Mouse (Mus musculus): ENCODE results near the gene Mrgprh. TPM values are rescaled to one million over a fixed set of nuclear protein-coding genes. Genes with fewer than 3 reads are reported as not detected.

Gene Mrgprh
- not detected in 2 replicates for total RNA-seq (2012; rRNA removed)
- not detected for polyA plus RNA-seq (2012; ENCODE audit: insufficient read depth in 1 of 2, insufficient read length in 2 of 2, low read depth in 1 of 2, low replicate concordance in 2 of 2, missing spikeins in 1 of 2)

DNA sequence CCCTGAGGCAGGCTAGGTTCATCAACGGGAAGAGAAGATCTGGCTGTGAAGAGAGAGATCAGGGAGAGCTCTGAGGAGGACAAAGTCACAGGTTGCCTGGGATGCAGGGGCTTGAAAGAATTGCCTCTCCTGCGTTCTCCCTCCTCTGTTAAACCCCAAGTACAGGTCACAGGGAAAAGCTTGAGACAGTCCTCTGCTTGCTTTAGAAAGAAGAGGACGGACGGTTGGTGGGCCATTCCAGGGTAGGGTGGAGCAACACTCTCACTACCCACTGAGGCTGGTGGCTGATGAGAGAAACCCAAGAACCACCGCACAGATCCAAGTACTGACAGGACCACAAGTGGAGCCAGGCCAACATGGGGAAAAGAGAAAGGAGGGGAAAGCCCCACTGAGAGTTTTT, at the start of gene Mrgprh:
Mrgprh (plus strand) TSS at position 301 of the 400 bp plus-strand sequence.
- Histone ChIP-seq H3K4me1 (ENCODE audit: control insufficient read depth in 1 of 2, insufficient read depth in 2 of 2, low read length in 2 of 2) (peaks cover 0 to 4% of the 10 kb centered on the region in 2 experiments; a peak in 1 of 4 replicates), H3K36me3 (ENCODE audit: control insufficient read depth in 1 of 2, insufficient read depth in 2 of 2, low read length in 2 of 2) (peaks cover 0 to 2% of the 10 kb centered on the region in 2 experiments; a peak in 1 of 4 replicates), H3K9ac (ENCODE audit: control insufficient read depth, low read depth, low read length, poor library complexity, severe bottlenecking) (no peak within 1 kb of the TSS; the same call in 1 of the 2 replicates), H3K4me3 (ENCODE audit: control insufficient read depth in 1 of 2, insufficient read depth in 1 of 2, low read depth in 2 of 2, low read length in 2 of 2) (no peak within 1 kb of the TSS), H3K9me3 (replicated peaks; ENCODE audit: insufficient read depth, low read length) (no peaks in the 10 kb centered on the region), H3K27ac (ENCODE audit: control insufficient read depth, low read depth, low read length) (no peak within 1 kb of the TSS), H3K27me3 (ENCODE audit: control insufficient read depth in 1 of 2, insufficient read depth in 2 of 2, low read length in 2 of 2) (peaks cover 0 to 2% of the 10 kb centered on the region in 2 experiments; a peak in 1 of 4 replicates), H3K79me2 (ENCODE audit: control insufficient read depth, insufficient read depth, low read length, poor library complexity) (no peaks in the 10 kb centered on the region)
- TF ChIP-seq ZMIZ1 (IDR thresholded peaks at IDR 0.05; ENCODE audit: low read depth, low read length) (no peak), TAL1 (IDR thresholded peaks at IDR 0.05; ENCODE audit: low read length) (no peak), ZKSCAN1 (IDR thresholded peaks at IDR 0.05; ENCODE audit: low read depth, low read length) (no peak), SIN3A (IDR thresholded peaks at IDR 0.05; ENCODE audit: low read length) (no peak), NRF1 (IDR thresholded peaks at IDR 0.05; ENCODE audit: insufficient read depth, low read depth, low read length, poor library complexity, severe bottlenecking) (no peak), CTCF (IDR thresholded peaks at IDR 0.05 in 2 of 3, conservative IDR thresholded peaks at IDR 0.05 in 1 of 3; ENCODE audit: control insufficient read depth in 1 of 3, insufficient read depth in 1 of 3, low read depth in 2 of 3, low read length in 3 of 3, poor library complexity in 1 of 3, severe bottlenecking in 1 of 3) (no peak), CHD1 (IDR thresholded peaks at IDR 0.05; ENCODE audit: low read depth, low read length) (no peak), TBP (IDR thresholded peaks at IDR 0.05; ENCODE audit: low read depth, low read length) (no peak), JUND (IDR thresholded peaks at IDR 0.05; ENCODE audit: low read depth, low read length) (no peak), HCFC1 (IDR thresholded peaks at IDR 0.05; ENCODE audit: low read depth, low read length) (no peak), RCOR1 (IDR thresholded peaks at IDR 0.05; ENCODE audit: low read depth, low read length) (no peak), EP300 (IDR thresholded peaks at IDR 0.05; ENCODE audit: low read depth in 1 of 2, low read length in 2 of 2) (no peak)
- DNase-seq (ENCODE audit: low read depth, low spot score) = no peak

DNA sequence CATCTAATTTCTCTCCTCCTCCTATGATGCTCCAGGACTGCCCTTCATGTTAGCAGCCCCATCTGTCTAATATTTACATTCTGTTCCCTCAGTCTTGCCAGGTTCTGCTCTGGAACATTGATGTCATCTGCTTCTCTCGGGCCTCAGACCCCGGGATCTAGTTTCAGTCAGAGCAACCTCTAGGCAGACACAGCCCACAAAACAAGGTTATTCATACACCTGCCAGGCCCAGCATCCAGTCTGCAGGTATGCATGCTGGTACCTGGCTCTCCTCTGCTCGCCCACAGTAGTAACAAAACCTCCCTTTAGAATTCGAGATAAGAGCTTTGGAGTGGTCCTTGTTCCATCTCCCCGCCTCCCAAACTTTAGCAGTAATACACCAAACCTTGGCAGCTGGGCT, 45.5 kb upstream of the Mrgprh start:
- H3K9ac ChIP-seq (ENCODE audit: control insufficient read depth, low read depth, low read length, poor library complexity, severe bottlenecking) = no peak overlapping the region
- H3K9me3 ChIP-seq (replicated peaks; ENCODE audit: insufficient read depth, low read length) = no peaks in the 10 kb centered on the region
- no peak for DNase-seq (ENCODE audit: low read depth, low spot score)
- no peaks in the 10 kb centered on the region for H3K36me3 ChIP-seq (ENCODE audit: control insufficient read depth in 1 of 2, insufficient read depth in 2 of 2, low read length in 2 of 2)
- no peaks in the 10 kb centered on the region for H3K79me2 ChIP-seq (ENCODE audit: control insufficient read depth, insufficient read depth, low read length, poor library complexity)
- no peak for TF ChIP-seq SIN3A (IDR thresholded peaks at IDR 0.05; ENCODE audit: low read length)
- no peak for TF ChIP-seq GABPA (IDR thresholded peaks at IDR 0.05; ENCODE audit: low read depth, low read length)
- no peak for TF ChIP-seq MYB (IDR thresholded peaks at IDR 0.05; ENCODE audit: low read depth, low read length)
- TF ChIP-seq POLR2A (IDR thresholded peaks at IDR 0.05; ENCODE audit: control insufficient read depth in 1 of 2, insufficient read depth in 1 of 2, low read depth in 1 of 2, low read length in 2 of 2, poor library complexity in 1 of 2) = no peak
- TF ChIP-seq MXI1 (IDR thresholded peaks at IDR 0.05; ENCODE audit: low read depth, low read length) = no peak
- no peak for TF ChIP-seq CHD1 (IDR thresholded peaks at IDR 0.05; ENCODE audit: low read depth, low read length)
- no peak for TF ChIP-seq ZKSCAN1 (IDR thresholded peaks at IDR 0.05; ENCODE audit: low read depth, low read length)
- TF ChIP-seq NELFE (IDR thresholded peaks at IDR 0.05; ENCODE audit: low read depth, low read length) = no peak
- no peak for TF ChIP-seq HCFC1 (IDR thresholded peaks at IDR 0.05; ENCODE audit: low read depth, low read length)
- no peak for TF ChIP-seq CTCF (IDR thresholded peaks at IDR 0.05 in 2 of 3, conservative IDR thresholded peaks at IDR 0.05 in 1 of 3; ENCODE audit: control insufficient read depth in 1 of 3, insufficient read depth in 1 of 3, low read depth in 2 of 3, low read length in 3 of 3, poor library complexity in 1 of 3, severe bottlenecking in 1 of 3)
- no peak for TF ChIP-seq ZC3H11A (IDR thresholded peaks at IDR 0.05; ENCODE audit: low read depth, low read length)
- TF ChIP-seq UBTF (IDR thresholded peaks at IDR 0.05; ENCODE audit: borderline replicate concordance, insufficient read depth, low read depth, low read length) = no peak
- TF ChIP-seq POLR2AphosphoS2 (IDR thresholded peaks at IDR 0.05; ENCODE audit: low read length) = no peak
- no peak for TF ChIP-seq NRF1 (IDR thresholded peaks at IDR 0.05; ENCODE audit: insufficient read depth, low read depth, low read length, poor library complexity, severe bottlenecking)
- TF ChIP-seq TCF12 (IDR thresholded peaks at IDR 0.05; ENCODE audit: low read depth, low read length) = no peak
- TF ChIP-seq GATA1 (IDR thresholded peaks at IDR 0.05; ENCODE audit: low read depth, low read length) = no peak
- TF ChIP-seq MYC (IDR thresholded peaks at IDR 0.05; ENCODE audit: low read depth, low read length) = no peak
- TF ChIP-seq TBP (IDR thresholded peaks at IDR 0.05; ENCODE audit: low read depth, low read length) = no peak
- no peak for TF ChIP-seq SMC3 (IDR thresholded peaks at IDR 0.05; ENCODE audit: low read depth, low read length)
- TF ChIP-seq JUND (IDR thresholded peaks at IDR 0.05; ENCODE audit: low read depth, low read length) = no peak
- no peaks in the 10 kb centered on the region for H3K4me1 ChIP-seq (ENCODE audit: control insufficient read depth in 1 of 2, insufficient read depth in 2 of 2, low read length in 2 of 2)
- H3K4me3 ChIP-seq (ENCODE audit: control insufficient read depth in 1 of 2, insufficient read depth in 1 of 2, low read depth in 2 of 2, low read length in 2 of 2) = no peak overlapping the region
- no peaks in the 10 kb centered on the region; a peak in 3 of 4 replicates for H3K27me3 ChIP-seq (ENCODE audit: control insufficient read depth in 1 of 2, insufficient read depth in 2 of 2, low read length in 2 of 2)
- no peak overlapping the region for H3K27ac ChIP-seq (ENCODE audit: control insufficient read depth, low read depth, low read length)

Data from MEL (cell line).